Mouse (Mus musculus) kidney, adult 2 months (tissue): Measurements from ENCODE around the gene Fam53a. TPM values are rescaled to one million over a fixed set of nuclear protein-coding genes. Genes with fewer than 3 reads are reported as not detected.
A peak's percentile ranks its signal among the peaks of the same experiment; 100 is the strongest.

Experiments used
- DNase-seq: peaks from one replicate; pipeline ENCODE4 v3.0.0; 2021
- H3K27ac ChIP-seq: fragments of 200-500 bp; 2 replicates; pipeline ENCODE4 v1.5.1; 2012; ENCODE audit warnings: low read depth, low read length, control low read depth, inconsistent platforms; ENCODE audit not compliant: insufficient read depth
- H3K27me3 ChIP-seq: fragments of 200-500 bp; replicated peaks from 2 replicates; pipeline ENCODE4 v1.6.1; 2012; ENCODE audit warnings: mild to moderate bottlenecking, moderate library complexity, low read length, inconsistent platforms; ENCODE audit not compliant: control insufficient read depth, insufficient read depth
- H3K36me3 ChIP-seq: fragments of 200-500 bp; 2 replicates; pipeline ENCODE4 v1.6.1; 2012; ENCODE audit warnings: mild to moderate bottlenecking, moderate library complexity, low read length, inconsistent platforms; ENCODE audit not compliant: control insufficient read depth, insufficient read depth
- H3K4me1 ChIP-seq: fragments of 200-500 bp; 2 replicates; pipeline ENCODE4 v1.6.1; 2011; ENCODE audit warnings: low read length; ENCODE audit not compliant: control insufficient read depth, insufficient read depth
- H3K4me3 ChIP-seq: fragments of 200-500 bp; 2 replicates; pipeline ENCODE4 v1.5.1; 2011; ENCODE audit warnings: mild to moderate bottlenecking, low read depth, low read length, control low read depth; ENCODE audit not compliant: insufficient read depth
- CTCF ChIP-seq: fragments of 200-500 bp; conservative IDR thresholded peaks from 2 replicates; pipeline ENCODE4 v1.5.1; 2011; ENCODE audit warnings: low read depth, mild to moderate bottlenecking, control low read depth, low read length, moderate library complexity, mixed read lengths; ENCODE audit not compliant: insufficient read depth, insufficient read length
- POLR2A ChIP-seq: fragments of 200-500 bp; IDR thresholded peaks from one replicate; pipeline ENCODE4 v1.6.1; 2011; ENCODE audit warnings: low read depth, low read length, control low read depth
- WGBS: fragments of 180-500 bp; shearing (Covaris S2); methylation state at CpG from one replicate; pipeline ENCODE4 v1.1.7; 2018; 5-methylcytosine and 5-hydroxymethylcytosine counted together
- polyA plus RNA-seq: library from polyadenylated mRNA; depleted of rRNA; stranded (reverse); fragments of >200 nt; gene quantifications from 2 replicates; pipeline ENCODE4 v1.2.3, GENCODE M21; 2012

Fam53a gene
- polyA plus RNA-seq, 1 experiment = 20.8 TPM

DNA sequence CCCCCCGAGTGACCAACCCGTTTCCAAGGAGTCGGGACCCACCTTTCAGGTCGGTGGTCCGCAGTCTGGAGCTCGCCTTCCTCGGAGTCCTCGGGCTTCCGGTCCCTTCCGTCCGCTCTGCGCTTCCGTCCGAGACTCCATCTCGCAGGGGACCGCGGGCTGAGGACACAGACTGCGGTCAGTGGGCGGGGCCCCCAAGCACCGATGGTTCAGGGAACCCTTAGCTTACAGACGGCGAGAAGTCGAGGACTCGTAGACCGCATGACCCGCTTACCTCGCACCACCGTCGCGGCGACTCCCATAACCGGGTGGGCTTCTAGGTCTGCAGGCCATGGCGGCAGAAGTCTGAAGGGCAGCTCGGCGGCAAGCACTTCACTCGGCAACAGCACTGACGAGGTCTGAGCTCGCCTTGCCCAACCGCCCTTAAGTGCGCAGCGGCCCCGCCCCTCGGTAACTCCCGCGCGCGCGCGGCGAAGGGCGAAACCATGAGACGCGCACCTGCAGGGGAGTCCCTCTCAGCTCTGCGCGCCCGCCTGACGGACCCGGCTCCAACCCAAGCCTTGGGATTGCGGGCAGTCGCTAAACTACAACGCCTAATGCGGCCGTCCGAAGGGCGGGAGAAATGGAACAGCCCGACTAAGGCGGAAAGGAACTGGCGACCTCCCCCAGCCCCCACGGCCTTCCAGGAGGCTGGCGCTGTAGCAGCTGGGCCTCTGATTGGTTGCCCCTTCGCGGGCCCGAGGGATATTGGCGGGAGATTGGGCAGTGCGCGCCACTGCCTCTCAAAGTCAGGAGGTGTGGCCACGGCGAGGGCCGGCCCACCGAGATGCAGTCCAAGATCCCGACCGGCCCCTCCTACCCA is 22.7 kb upstream of the Fam53a start, which contains the start of gene Slbp:
Slbp (minus strand) TSS at position 654 of the 862 bp plus-strand sequence.
- Histone ChIP-seq H3K36me3 (peaks cover 2% of the 10 kb centered on the region; the same call in 1 of the 2 replicates), H3K4me1 (peaks cover 12% of the 10 kb centered on the region; the same call in 1 of the 2 replicates), H3K4me3 (peak within 1 kb of the TSS; percentile 96), H3K27me3 (no peaks in the 10 kb centered on the region), H3K27ac (peak within 1 kb of the TSS; percentile 99)
- TF ChIP-seq POLR2A (peak; percentile 99), CTCF (0 out of 2 replicates have a peak, but pooled peaks have one; percentile 3)
- DNase-seq = peak; percentile 98
- WGBS = under 1% methylated on average over 82 of the region's 82 CpGs

DNA sequence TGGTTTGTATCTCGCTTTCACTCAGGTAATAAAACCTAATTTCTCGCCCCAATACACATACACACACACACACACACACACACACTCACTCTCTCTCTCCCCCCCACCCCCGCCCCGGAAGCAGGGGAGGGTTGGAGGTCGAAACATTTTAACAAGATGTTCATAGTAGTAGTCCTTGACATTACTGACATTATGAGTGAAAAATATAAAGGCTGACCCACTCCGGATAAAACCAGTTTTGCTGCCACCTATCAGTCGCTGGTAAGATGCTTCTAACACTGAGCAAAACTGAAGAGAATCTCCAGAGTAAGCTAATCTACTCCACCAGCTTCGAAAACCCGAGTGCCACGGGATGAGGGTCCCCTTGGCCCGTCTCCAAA is 22.1 kb upstream of the Fam53a start:
- WGBS = under 1% methylated on average over 11 of the region's 11 CpGs
- Histone ChIP-seq H3K4me1 (peaks cover 7% of the 10 kb centered on the region; the same call in 1 of the 2 replicates), H3K36me3 (peaks cover 2% of the 10 kb centered on the region; the same call in 1 of the 2 replicates), H3K4me3 (peak overlapping the region; percentile 96), H3K27me3 (no peaks in the 10 kb centered on the region), H3K27ac (peak overlapping the region; percentile 99)
- DNase-seq = no peak
- TF ChIP-seq CTCF (no peak), POLR2A (no peak)

DNA sequence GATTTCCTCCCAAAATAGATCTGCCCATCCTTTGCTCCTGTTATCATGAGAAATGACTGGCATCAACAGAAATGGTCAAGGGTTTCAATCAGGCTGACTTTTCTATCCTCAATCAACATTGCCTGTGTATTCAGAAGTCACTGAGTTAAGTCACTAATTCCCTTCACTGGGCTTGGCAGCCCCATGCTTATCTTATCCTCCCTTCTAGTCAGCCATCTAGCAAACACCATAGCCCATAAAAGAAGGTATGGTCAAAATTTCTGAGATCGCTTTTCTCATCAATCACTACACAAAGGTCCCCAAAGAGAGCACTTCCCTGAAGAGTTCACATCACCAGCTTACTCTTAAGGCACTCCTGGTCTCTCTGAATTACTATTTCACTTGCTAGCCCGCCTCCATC is 21.6 kb upstream of the Fam53a start:
- 11% methylated on average over 2 of the region's 2 CpGs for WGBS
- Histone ChIP-seq H3K27me3 (no peaks in the 10 kb centered on the region), H3K4me1 (peaks cover 3% of the 10 kb centered on the region; the same call in 1 of the 2 replicates), H3K36me3 (peaks cover 2% of the 10 kb centered on the region; the same call in 1 of the 2 replicates), H3K27ac (no peak overlapping the region; the same call in 1 of the 2 replicates), H3K4me3 (peak overlapping the region; percentile 96)
- DNase-seq = no peak
- TF ChIP-seq POLR2A (no peak), CTCF (no peak)

DNA sequence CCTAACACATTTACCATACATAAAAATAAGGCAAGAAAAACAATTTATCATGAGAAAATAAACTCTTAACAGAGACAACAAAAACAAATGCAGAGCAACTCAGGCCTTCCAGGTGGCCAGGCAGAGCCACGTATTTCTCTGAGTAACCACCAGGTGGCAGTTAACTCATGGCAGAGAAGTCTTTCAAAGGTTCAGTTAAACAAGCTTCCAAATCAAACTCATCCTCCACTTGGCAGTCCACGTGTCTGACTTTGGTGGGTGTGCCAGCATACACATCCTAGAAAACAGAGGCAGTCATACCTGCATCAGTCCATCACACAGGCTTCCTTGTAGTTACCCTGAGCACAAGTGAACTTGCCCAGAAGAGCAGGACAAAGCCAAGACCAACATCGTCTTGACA is 11.2 kb upstream of the Fam53a start:
- peaks cover 16% of the 10 kb centered on the region for H3K36me3 ChIP-seq
- WGBS = 34% methylated on average over 3 of the region's 3 CpGs
- peak; percentile 59 for DNase-seq

DNA sequence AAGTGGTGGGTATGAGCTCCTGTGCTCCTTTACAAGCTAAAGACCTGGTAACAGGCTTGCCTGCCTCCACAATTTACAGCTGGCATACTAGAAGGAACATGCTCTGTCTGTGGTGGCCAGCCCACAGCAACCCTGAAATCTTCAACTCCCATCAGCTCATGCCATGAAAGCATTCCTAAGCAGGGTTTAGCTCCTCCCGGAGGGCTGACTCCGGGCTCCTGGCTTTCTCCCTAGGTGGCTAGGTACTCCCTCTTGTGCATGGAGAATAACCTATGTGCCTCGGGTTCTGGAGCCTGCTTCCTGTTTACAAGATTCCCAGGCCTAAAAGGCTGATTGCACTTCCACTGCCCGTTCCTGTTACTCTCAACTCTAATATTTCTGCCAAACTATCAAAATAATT is 9.4 kb upstream of the Fam53a start:
- Histone ChIP-seq H3K4me3 (no peak overlapping the region), H3K4me1 (no peaks in the 10 kb centered on the region), H3K27me3 (no peaks in the 10 kb centered on the region), H3K27ac (no peak overlapping the region), H3K36me3 (peaks cover 12% of the 10 kb centered on the region)
- WGBS = 51% methylated on average over 4 of the region's 4 CpGs
- no peak for DNase-seq
- TF ChIP-seq CTCF = no peak
- no peak for TF ChIP-seq POLR2A

More for the DNA sequence above, 11.2 kb upstream of the Fam53a start:
- Histone ChIP-seq H3K27ac (no peak overlapping the region), H3K27me3 (no peaks in the 10 kb centered on the region), H3K4me1 (no peaks in the 10 kb centered on the region; the same call in 1 of the 2 replicates), H3K4me3 (no peak overlapping the region)
- TF ChIP-seq POLR2A (no peak), CTCF (peak; percentile 64)

DNA sequence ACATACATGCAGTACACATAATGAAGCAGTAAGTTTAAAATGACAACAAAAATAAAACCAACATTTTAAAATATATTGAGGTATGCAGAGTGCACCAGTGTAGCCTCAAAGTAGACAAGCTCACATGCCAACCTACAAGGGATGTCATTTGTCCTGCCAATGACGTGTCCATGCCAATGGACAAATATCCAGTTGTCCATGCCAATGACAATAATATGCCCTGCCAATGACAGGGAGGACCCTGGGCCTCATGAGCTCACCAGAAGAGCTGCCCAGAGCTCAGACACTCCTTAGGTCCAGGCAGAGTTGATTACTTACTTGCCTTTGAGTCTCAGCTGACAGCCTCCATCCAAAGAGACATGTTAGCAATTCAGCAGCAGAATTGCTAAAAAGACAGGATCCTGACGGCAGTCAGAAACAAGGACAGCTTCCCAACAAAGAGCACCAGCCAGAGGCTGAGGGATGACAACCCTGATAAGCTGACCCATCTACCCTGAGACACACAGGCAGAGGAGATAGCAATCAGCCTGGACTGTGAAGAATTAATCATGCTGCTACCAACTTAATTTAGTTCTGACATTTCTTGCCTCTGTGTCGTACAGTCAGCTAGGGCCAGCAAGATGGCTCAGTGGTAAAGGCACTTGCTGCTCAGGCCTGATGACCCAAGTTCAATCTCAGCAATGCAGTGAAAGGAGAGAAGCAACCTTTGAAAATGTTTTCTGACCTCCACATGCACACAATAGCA is 8.3 kb upstream of the Fam53a start:
- no peak for DNase-seq
- no peaks in the 10 kb centered on the region for H3K27me3 ChIP-seq
- TF ChIP-seq POLR2A (no peak), CTCF (no peak)
- WGBS = 76% methylated on average over 3 of the region's 3 CpGs
- H3K4me3 ChIP-seq = no peak overlapping the region
- peaks cover 5% of the 10 kb centered on the region for H3K36me3 ChIP-seq
- no peak overlapping the region for H3K27ac ChIP-seq
- no peaks in the 10 kb centered on the region for H3K4me1 ChIP-seq

DNA sequence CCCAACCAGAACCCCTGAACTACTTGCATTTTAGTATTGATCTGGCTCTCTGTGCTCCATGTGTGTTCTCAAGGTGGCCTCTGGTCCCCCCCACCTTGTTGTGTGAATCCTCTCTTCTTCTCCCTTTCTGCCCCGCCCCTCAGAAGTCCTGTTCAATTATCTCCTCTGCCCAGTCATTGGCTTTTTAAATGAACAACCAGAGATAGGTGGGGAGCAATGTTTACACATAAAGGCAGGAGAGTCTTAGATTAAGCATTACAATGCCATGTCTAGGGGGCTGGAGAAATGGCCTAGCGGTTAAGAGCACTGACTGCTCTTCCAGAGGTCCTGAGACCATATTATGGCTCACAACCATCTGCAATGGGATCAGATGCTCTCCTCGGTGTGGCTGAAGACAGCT is 5.9 kb upstream of the Fam53a start:
- Histone ChIP-seq H3K4me3 (no peak overlapping the region), H3K27me3 (no peaks in the 10 kb centered on the region), H3K4me1 (no peaks in the 10 kb centered on the region), H3K27ac (no peak overlapping the region), H3K36me3 (no peaks in the 10 kb centered on the region)
- no peak for DNase-seq
- 94% methylated on average over 3 of the region's 3 CpGs for WGBS
- TF ChIP-seq POLR2A (no peak), CTCF (no peak)
